Mouse (Mus musculus) lung, adult 2 months (tissue): ENCODE data around the gene BC017158.

Source experiments
- CTCF ChIP-seq: fragments of 200-500 bp; IDR thresholded peaks from 2 replicates; pipeline ENCODE4 v1.5.1; 2011; ENCODE audit warnings: mild to moderate bottlenecking, low read length, control low read depth; ENCODE audit not compliant: insufficient read depth
- POLR2A ChIP-seq: fragments of 200-500 bp; IDR thresholded peaks from 2 replicates; pipeline ENCODE4 v1.6.1; 2011; ENCODE audit warnings: low read depth, mild to moderate bottlenecking, control low read depth, low read length, borderline replicate concordance; ENCODE audit errors: extremely low read depth

GRCm38 (mm10) chr7:128288923-128289544 is 8.9 kb downstream of the BC017158 start:
- 0 out of 2 replicates have a peak, but pooled peaks have one; percentile 24 for TF ChIP-seq CTCF
- TF ChIP-seq POLR2A: no peak
